Mouse (Mus musculus) E14TG2a.4 (cell line): ENCODE results near the gene Tomt.
"Not testable (repeated sequence)": the region's sequence is repeated elsewhere in the genome, so short reads cannot be mapped to it uniquely, and the experiment has no call there.

ENCODE experiments used
- CTCF ChIP-seq: conservative IDR thresholded peaks from 2 replicates; pipeline ENCODE4 v1.5.1; 2014; ENCODE audit warnings: low read length
- NANOG ChIP-seq: IDR thresholded peaks from 2 replicates; pipeline ENCODE4 v1.6.1; 2014; ENCODE audit warnings: borderline replicate concordance, low read length, mixed read lengths

- TF ChIP-seq CTCF, NANOG: not testable (repeated sequence)
These were observed 42.8 kb upstream of the Tomt start for GRCm38 (mm10) chr7:101949008-101949407.
